12 mouse cellular contexts compared by ENCODE assay signal in genomic region chr16:50366556-50366955, GRCm38 (mm10).
"Had no signal": no experiment of that assay in that cellular context is flagged by ENCODE, and none has a peak within 500 bp of the region (broad histone marks: within the 10 kb centered on the region; RNA-seq: fewer than 3 reads in every experiment).

No protein-coding gene starts in this region.

- H3K4me3 ChIP-seq: limb, embryonic 15.5 days; liver, embryonic 12.5 days; lung, embryonic 15.5 days; midbrain, embryonic 10.5 days; myocyte; neural tube, embryonic 15.5 days had no signal

- ATAC-seq: liver, embryonic 12.5 days had no signal

- H3K4me2 ChIP-seq: limb, embryonic 15.5 days; liver, embryonic 12.5 days; lung, embryonic 15.5 days; neural tube, embryonic 15.5 days had no signal

- H3K27ac ChIP-seq: limb, embryonic 15.5 days; liver, embryonic 12.5 days; lung, embryonic 15.5 days; midbrain, embryonic 10.5 days; neural tube, embryonic 15.5 days had no signal

- H3K9ac ChIP-seq: limb, embryonic 15.5 days; liver, embryonic 12.5 days; lung, embryonic 15.5 days; neural tube, embryonic 15.5 days had no signal

- DNase-seq: kidney, postnatal 10 days; left cerebral cortex, postnatal 4 days; lung, postnatal 14 days; midbrain, embryonic 14.5 days; thymus, adult 18-20 months; thymus, postnatal 14 days had no signal

- H3K36me3 ChIP-seq: limb, embryonic 15.5 days; liver, embryonic 12.5 days; lung, embryonic 15.5 days; midbrain, embryonic 10.5 days; neural tube, embryonic 15.5 days had no signal

- H3K9me3 ChIP-seq: limb, embryonic 15.5 days; liver, embryonic 12.5 days; lung, embryonic 15.5 days; midbrain, embryonic 10.5 days; neural tube, embryonic 15.5 days had no signal

- H3K27me3 ChIP-seq: limb, embryonic 15.5 days; liver, embryonic 12.5 days; lung, embryonic 15.5 days; neural tube, embryonic 15.5 days had no signal
